Mouse (Mus musculus): ENCODE data around the gene Gm20075.

DNA sequence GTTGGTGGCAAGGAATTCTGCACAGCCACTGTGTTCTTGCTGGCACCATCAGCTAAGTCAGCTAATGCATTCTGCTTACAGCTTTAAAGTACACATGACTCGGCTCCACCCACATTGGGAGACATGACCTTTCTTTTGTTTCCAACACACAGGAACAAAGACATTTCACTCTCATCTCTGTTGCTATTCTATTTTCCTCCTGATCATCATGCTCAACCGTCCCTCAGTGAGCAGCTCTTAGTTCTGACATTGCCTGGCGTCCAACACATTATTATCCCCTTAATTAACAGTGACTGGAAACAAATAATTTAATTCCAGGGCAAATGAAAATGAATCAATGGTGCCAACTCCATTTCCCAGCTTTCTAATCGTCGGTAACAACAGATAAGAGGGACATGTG, 35.8 kb downstream of the Gm20075 start:
- TF ChIP-seq POLR2A (IDR thresholded peaks at IDR 0.05; ENCODE audit: borderline replicate concordance, control insufficient read depth, low read depth, low read length) (no peak), CTCF (IDR thresholded peaks at IDR 0.05; ENCODE audit: control insufficient read depth, insufficient read depth, low read length) (no peak)

All from bone marrow, adult 2 months (tissue).